Mouse (Mus musculus): ENCODE measurements around the gene Mettl23. TPM values are rescaled to one million over a fixed set of nuclear protein-coding genes. Genes with fewer than 3 reads are reported as not detected.

Gene Mettl23
- polyA plus RNA-seq, 1 experiment, result 34.0 TPM

- no peak for TF ChIP-seq POLR2AphosphoS2 (IDR thresholded peaks at IDR 0.05; ENCODE audit: insufficient read length, low read depth)
- TF ChIP-seq SRF (IDR thresholded peaks at IDR 0.05; ENCODE audit: control insufficient read depth, insufficient read length, low read depth), result no peak
- peak in 2 of 3 experiments; percentile 22 to 32 for TF ChIP-seq MYOG (IDR thresholded peaks at IDR 0.05; ENCODE audit: control insufficient read depth in 1 of 3, insufficient read depth in 1 of 3, insufficient read length in 2 of 3, low read depth in 2 of 3)
- no peak for TF ChIP-seq E2F4 (IDR thresholded peaks at IDR 0.05; ENCODE audit: insufficient read depth)
- TF ChIP-seq REST (IDR thresholded peaks at IDR 0.05; ENCODE audit: insufficient read depth, insufficient read length), result no peak
- TF ChIP-seq MYOD1 (IDR thresholded peaks at IDR 0.05; ENCODE audit: control insufficient read depth in 1 of 3, insufficient read length in 2 of 3, low read depth in 2 of 3), result peak in 1 of 3 experiments; percentile 34
- no peak for TF ChIP-seq POLR2A (IDR thresholded peaks at IDR 0.05; ENCODE audit: insufficient read length, low read depth)
- TF ChIP-seq MAX (IDR thresholded peaks at IDR 0.05; ENCODE audit: low read depth), result no peak
- peaks cover 47% of the 10 kb centered on the region for H3K79me2 ChIP-seq (ENCODE audit: control insufficient read depth, insufficient read depth)
- H3K36me3 ChIP-seq (ENCODE audit: control insufficient read depth, insufficient read depth), result peaks cover 49% of the 10 kb centered on the region
- H3K4me2 ChIP-seq (ENCODE audit: low read depth), result no peak overlapping the region
- no peak overlapping the region for H3K4me3 ChIP-seq
- H3ac ChIP-seq (ENCODE audit: control insufficient read depth, insufficient read length), result no peak overlapping the region
- H3K27me3 ChIP-seq (ENCODE audit: control insufficient read depth, insufficient read depth, insufficient read length), result no peaks in the 10 kb centered on the region
Observed at GRCm38 (mm10) chr11:116838936-116839335, 4.1 kb upstream of the Mettl23 start.

GRCm38 (mm10) chr11:116839601-116840000 is 3.5 kb upstream of the Mettl23 start:
- Histone ChIP-seq H3K4me3 (no peak overlapping the region), H3K36me3 (ENCODE audit: control insufficient read depth, insufficient read depth) (peaks cover 48% of the 10 kb centered on the region), H3K79me2 (ENCODE audit: control insufficient read depth, insufficient read depth) (peaks cover 53% of the 10 kb centered on the region), H3ac (ENCODE audit: control insufficient read depth, insufficient read length) (no peak overlapping the region), H3K4me2 (ENCODE audit: low read depth) (peak overlapping the region; percentile 98), H3K27me3 (ENCODE audit: control insufficient read depth, insufficient read depth, insufficient read length) (no peaks in the 10 kb centered on the region)
- TF ChIP-seq E2F4 (IDR thresholded peaks at IDR 0.05; ENCODE audit: insufficient read depth) (no peak), USF1 (IDR thresholded peaks at IDR 0.05; ENCODE audit: low read depth) (no peak), POLR2A (IDR thresholded peaks at IDR 0.05; ENCODE audit: insufficient read length, low read depth) (no peak), TCF3 (IDR thresholded peaks at IDR 0.05; ENCODE audit: insufficient read length, low read depth) (no peak), REST (IDR thresholded peaks at IDR 0.05; ENCODE audit: insufficient read depth, insufficient read length) (no peak), POLR2AphosphoS2 (IDR thresholded peaks at IDR 0.05; ENCODE audit: insufficient read length, low read depth) (no peak), TCF12 (IDR thresholded peaks at IDR 0.05; ENCODE audit: insufficient read depth, poor library complexity, severe bottlenecking) (no peak), MAX (IDR thresholded peaks at IDR 0.05; ENCODE audit: low read depth) (no peak), CEBPB (IDR thresholded peaks at IDR 0.05; ENCODE audit: insufficient read depth, poor library complexity, severe bottlenecking) (no peak), MYOG (IDR thresholded peaks at IDR 0.05; ENCODE audit: control insufficient read depth in 1 of 3, insufficient read depth in 1 of 3, insufficient read length in 2 of 3, low read depth in 2 of 3) (no peak), MYOD1 (IDR thresholded peaks at IDR 0.05; ENCODE audit: control insufficient read depth in 1 of 3, insufficient read length in 2 of 3, low read depth in 2 of 3) (no peak), SRF (IDR thresholded peaks at IDR 0.05; ENCODE audit: control insufficient read depth, insufficient read length, low read depth) (no peak)

- Histone ChIP-seq H3K27me3 (ENCODE audit: control insufficient read depth, insufficient read depth, insufficient read length) (no peaks in the 10 kb centered on the region), H3K79me2 (ENCODE audit: control insufficient read depth, insufficient read depth) (peaks cover 56% of the 10 kb centered on the region), H3K4me3 (peak overlapping the region; percentile 93), H3K4me2 (ENCODE audit: low read depth) (peak overlapping the region; percentile 98), H3K36me3 (ENCODE audit: control insufficient read depth, insufficient read depth) (peaks cover 42% of the 10 kb centered on the region), H3ac (ENCODE audit: control insufficient read depth, insufficient read length) (no peak overlapping the region)
- TF ChIP-seq USF1 (IDR thresholded peaks at IDR 0.05; ENCODE audit: low read depth) (no peak), POLR2A (IDR thresholded peaks at IDR 0.05; ENCODE audit: insufficient read length, low read depth) (no peak), CEBPB (IDR thresholded peaks at IDR 0.05; ENCODE audit: insufficient read depth, poor library complexity, severe bottlenecking) (no peak), MAX (IDR thresholded peaks at IDR 0.05; ENCODE audit: low read depth) (no peak), TCF12 (IDR thresholded peaks at IDR 0.05; ENCODE audit: insufficient read depth, poor library complexity, severe bottlenecking) (no peak), SRF (IDR thresholded peaks at IDR 0.05; ENCODE audit: control insufficient read depth, insufficient read length, low read depth) (no peak)
Observed at GRCm38 (mm10) chr11:116840748-116841147, 2.3 kb upstream of the Mettl23 start.

GRCm38 (mm10) chr11:116842531-116843260 is 382 bp upstream of the Mettl23 start:
- peaks cover 55% of the 10 kb centered on the region for H3K79me2 ChIP-seq (ENCODE audit: control insufficient read depth, insufficient read depth)
- TF ChIP-seq MYOG (IDR thresholded peaks at IDR 0.05; ENCODE audit: control insufficient read depth in 1 of 3, insufficient read depth in 1 of 3, insufficient read length in 2 of 3, low read depth in 2 of 3) (peak in 1 of 3 experiments; percentile 27), USF1 (IDR thresholded peaks at IDR 0.05; ENCODE audit: low read depth) (no peak), TCF12 (IDR thresholded peaks at IDR 0.05; ENCODE audit: insufficient read depth, poor library complexity, severe bottlenecking) (no peak), MAX (IDR thresholded peaks at IDR 0.05; ENCODE audit: low read depth) (no peak), CEBPB (IDR thresholded peaks at IDR 0.05; ENCODE audit: insufficient read depth, poor library complexity, severe bottlenecking) (no peak), MYOD1 (IDR thresholded peaks at IDR 0.05; ENCODE audit: control insufficient read depth in 1 of 3, insufficient read length in 2 of 3, low read depth in 2 of 3) (peak in 1 of 3 experiments; percentile 7), REST (IDR thresholded peaks at IDR 0.05; ENCODE audit: insufficient read depth, insufficient read length) (no peak), SRF (IDR thresholded peaks at IDR 0.05; ENCODE audit: control insufficient read depth, insufficient read length, low read depth) (peak; percentile 92), POLR2A (IDR thresholded peaks at IDR 0.05; ENCODE audit: insufficient read length, low read depth) (peak; percentile 79), TCF3 (IDR thresholded peaks at IDR 0.05; ENCODE audit: insufficient read length, low read depth) (no peak)
- H3K36me3 ChIP-seq (ENCODE audit: control insufficient read depth, insufficient read depth), result peaks cover 33% of the 10 kb centered on the region

More at GRCm38 (mm10) chr11:116842531-116843260, 382 bp upstream of the Mettl23 start:
- H3K4me2 ChIP-seq (ENCODE audit: low read depth), result peak overlapping the region; percentile 98
- peak overlapping the region; percentile 93 for H3K4me3 ChIP-seq
- peak overlapping the region; percentile 76 for H3ac ChIP-seq (ENCODE audit: control insufficient read depth, insufficient read length)
- no peaks in the 10 kb centered on the region for H3K27me3 ChIP-seq (ENCODE audit: control insufficient read depth, insufficient read depth, insufficient read length)

All from myocyte (in vitro differentiated cells).